Mouse (Mus musculus) brain, embryonic 14.5 days (tissue): Measurements from ENCODE around the gene Selenon.

Experiments
- CTCF ChIP-seq: fragments of 200-500 bp; IDR thresholded peaks from 2 replicates; pipeline ENCODE4 v1.5.1; 2012; ENCODE audit warnings: inconsistent platforms, mild to moderate bottlenecking, moderate library complexity, borderline replicate concordance; ENCODE audit not compliant: insufficient read depth, insufficient read length; ENCODE audit errors: extremely low read depth
- POLR2A ChIP-seq: fragments of 200-500 bp; IDR thresholded peaks from 2 replicates; pipeline ENCODE4 v1.6.1; 2012; ENCODE audit warnings: mild to moderate bottlenecking, inconsistent platforms, borderline replicate concordance; ENCODE audit not compliant: poor library complexity, insufficient read depth, insufficient read length, severe bottlenecking; ENCODE audit errors: extremely low read depth

GRCm38 (mm10) chr4:134525806-134526205 is 26.2 kb downstream of the Selenon start:
- TF ChIP-seq POLR2A, result no peak
- no peak for TF ChIP-seq CTCF
